Mouse (Mus musculus) urinary bladder, adult 18-20 months (tissue): ENCODE measurements at regions not wholly inside any gene's neighbourhood (a gene's known extent, or its start where the extent isn't known, plus 50 kb on each side); places are given as distances from the start of the nearest gene placed in this dataset.
"Not testable (repeated sequence)": the region's sequence is repeated elsewhere in the genome, so short reads cannot be mapped to it uniquely, and the experiment has no call there.

Experiments used
- DNase-seq, 2 experiments: peaks; one replicate each; pipeline ENCODE4 v3.0.0; 2022; ENCODE audit warnings: low spot score in 2 of 2, mixed read lengths in 2 of 2

DNA sequence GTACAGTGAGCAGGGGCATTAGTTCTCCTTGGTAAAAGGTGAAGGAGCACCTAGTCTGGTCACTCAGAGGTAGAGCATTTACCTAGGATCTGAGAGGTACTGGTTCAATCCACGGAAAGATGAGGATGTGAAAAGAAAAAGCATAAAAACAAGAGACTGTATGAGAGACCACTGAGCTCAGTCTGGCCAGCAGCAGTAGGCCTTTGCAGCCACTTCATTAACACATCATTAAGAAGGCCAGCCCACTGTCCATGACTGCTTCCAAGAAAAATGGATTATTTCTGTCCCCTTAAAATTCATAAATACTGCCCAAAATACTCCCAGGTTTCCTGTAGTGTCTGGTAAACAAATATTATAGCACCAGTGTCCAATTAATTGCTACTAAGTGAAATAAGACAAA is 499.3 kb upstream of the 4930578C19Rik start:
- DNase-seq = no peak

- DNase-seq = no peak
Observed at GRCm38 (mm10) chrX:18942612-18943011, 481.4 kb upstream of the 4930578C19Rik start.

DNA sequence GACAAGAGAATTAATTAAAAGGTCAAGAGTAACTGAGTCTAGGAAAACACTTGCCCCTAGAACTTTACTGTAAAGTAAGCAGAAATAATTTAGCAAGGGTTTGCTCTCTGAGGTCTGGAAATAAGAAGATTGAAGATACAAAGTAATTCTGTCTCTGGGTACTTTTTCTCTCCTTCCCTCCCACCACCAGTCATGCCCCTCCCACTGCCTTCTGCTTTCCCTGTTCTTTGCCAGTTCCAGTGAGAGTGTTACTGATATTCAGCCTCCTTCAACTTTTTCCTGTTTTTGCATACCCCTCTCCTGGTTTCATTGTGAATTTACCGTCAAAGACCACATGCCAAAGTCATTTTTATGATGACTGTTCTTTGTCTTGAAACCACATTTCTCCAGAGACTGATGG is 472.1 kb upstream of the 4930578C19Rik start:
- no peak for DNase-seq

DNA sequence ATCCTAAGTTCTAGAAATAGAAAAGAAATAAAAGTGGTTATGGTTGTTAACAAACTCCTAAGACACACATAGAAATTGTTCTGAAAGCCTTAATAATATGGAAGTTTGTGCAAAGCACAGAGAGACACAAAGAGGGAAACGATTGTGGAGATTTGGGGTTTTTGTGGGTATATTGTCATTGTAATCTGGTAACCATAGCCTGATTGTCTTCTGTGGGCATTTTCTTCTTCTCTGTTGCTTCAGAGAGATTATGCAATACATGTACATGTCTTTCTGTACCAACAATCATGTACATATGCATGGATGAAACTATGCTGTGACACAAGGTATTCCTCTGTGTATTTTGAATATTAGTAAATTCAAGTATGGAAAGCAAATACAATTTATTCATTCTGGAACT is 461.9 kb upstream of the 4930578C19Rik start:
- DNase-seq = no peak

DNA sequence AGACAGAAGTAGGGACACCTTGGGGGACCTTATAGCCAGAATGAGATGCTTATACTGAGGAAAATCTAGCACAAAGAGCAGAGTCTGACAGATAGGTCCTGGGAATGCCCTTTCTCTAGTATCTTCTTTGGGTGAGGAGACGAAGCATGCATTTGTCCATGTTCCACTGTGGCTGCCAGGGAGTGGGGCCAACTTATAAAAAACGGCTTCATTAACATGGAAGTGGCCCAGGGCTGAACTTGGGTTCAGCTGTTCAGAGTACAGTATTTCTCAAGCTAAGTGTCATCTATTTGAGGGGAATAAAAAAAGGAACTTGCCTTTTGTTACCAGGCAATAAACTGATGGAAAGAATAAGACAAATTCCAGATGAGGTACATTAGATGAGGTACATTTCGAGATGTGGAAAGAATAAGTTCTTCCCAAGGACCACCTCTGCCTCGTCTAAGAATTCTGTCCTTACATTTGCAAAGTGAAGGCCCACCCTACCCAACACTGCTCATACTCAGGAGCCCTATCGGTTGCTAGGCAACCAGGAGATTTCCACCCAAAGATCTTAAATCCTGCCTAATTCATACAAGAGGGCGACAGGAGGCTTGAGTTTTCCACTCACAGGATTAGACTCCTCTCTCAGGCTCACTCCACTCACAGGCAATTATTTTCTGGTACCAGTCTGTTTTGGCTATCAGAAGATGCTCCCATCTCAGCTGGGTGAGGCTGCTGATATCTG is 460.3 kb upstream of the 4930578C19Rik start:
- no peak for DNase-seq

- no peak for DNase-seq
Observed at GRCm38 (mm10) chrX:18882784-18883171, 421.6 kb upstream of the 4930578C19Rik start.

GRCm38 (mm10) chrX:18882088-18882783 is 421.0 kb upstream of the 4930578C19Rik start:
- peak in 1 of 2 experiments; percentile 1 for DNase-seq

DNA sequence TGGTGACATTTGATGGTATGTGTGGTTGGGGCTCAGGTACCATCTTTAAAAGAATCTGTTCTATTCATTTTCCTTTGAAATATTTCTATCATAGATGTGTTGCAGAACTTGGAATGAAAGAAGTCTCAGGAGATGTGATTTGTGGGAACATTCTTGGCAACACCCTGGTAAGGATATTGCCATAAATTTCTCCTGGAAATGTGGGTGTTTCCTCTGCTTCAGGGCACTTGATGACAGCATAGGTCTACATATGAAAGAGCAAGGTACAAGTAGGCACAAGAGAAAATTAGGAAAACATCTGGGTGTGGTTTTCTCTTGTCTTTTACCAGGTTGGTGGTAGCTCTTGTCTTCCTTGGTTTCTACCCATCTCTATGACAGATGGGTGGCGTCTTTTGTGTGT is 414.5 kb upstream of the 4930578C19Rik start:
- DNase-seq = no peak

- DNase-seq = peak in 1 of 2 experiments; percentile 4
Observed at GRCm38 (mm10) chrX:18874051-18874450, 412.9 kb upstream of the 4930578C19Rik start.

GRCm38 (mm10) chrX:18838668-18839067 is 377.5 kb upstream of the 4930578C19Rik start:
- DNase-seq = no peak

DNA sequence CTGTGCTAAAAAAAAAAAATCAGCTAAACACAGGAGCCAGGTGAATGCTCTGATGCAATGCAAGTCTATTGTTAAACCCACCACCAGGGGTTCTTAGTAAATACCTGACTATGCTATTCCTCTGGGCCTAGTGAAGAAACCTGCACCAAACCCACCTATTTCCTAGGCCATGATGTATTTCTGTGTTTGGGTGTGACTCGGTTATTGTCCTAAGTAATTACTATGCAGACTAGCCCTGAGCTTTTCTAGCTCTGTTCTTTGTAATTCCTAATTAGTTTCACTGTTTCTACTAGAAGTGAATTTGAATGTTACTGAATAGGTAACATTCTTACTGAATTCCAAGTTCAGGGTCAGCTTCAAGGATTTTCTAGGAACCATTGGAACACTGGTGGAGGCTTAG is 363.8 kb upstream of the 4930578C19Rik start:
- DNase-seq = not testable (repeated sequence)

DNA sequence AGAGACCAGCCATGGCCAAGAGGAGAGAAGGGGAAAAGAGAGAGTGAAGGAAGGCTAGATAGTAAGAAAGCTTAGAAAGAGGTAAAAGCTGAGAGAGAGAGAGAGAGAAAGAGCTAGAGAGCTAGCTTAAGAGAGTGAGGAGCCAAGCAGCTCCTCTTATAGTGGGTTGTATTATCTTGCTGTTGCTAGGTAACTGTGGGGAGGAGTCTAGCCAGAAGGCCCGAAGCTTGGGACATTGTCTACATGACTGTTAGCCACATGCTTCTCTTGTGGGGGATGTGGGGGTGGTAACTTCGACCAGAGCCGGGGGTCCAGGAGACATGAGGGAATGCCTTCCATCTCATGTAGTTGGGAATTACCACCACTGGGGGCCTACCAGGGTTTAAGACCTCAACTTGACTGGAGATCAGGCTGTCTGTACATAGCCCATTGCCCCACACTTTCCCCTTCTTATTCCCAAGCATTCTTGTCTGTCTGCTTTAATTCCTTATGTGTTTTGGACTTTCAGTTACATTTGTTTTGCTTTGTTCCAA is 353.3 kb upstream of the 4930578C19Rik start:
- DNase-seq = no peak
